Mouse (Mus musculus) MEL (cell line): Measurements from ENCODE around the gene Vps35l. TPM values are rescaled to one million over a fixed set of nuclear protein-coding genes. Genes with fewer than 3 reads are reported as not detected.

Experiments
- DNase-seq: peaks from one replicate; pipeline ENCODE4 v3.0.0; 2011; ENCODE audit warnings: low read depth, low spot score
- H3K27ac ChIP-seq: 2 replicates; pipeline ENCODE4 v1.5.1; 2012; ENCODE audit warnings: low read depth, mild to moderate bottlenecking, control low read depth, low read length, moderate library complexity; ENCODE audit not compliant: control insufficient read depth
- H3K27me3 ChIP-seq, 2 experiments: fragments of 150-350 bp in 1 of 2; sonication (generic) in 1 of 2; 2 replicates each; pipeline ENCODE4 v1.6.1; 2012; ENCODE audit warnings: low read length in 2 of 2, mild to moderate bottlenecking in 2 of 2, improper control_type of control experiment in 1 of 2, moderate library complexity in 1 of 2; ENCODE audit not compliant: insufficient read depth in 2 of 2, control insufficient read depth in 1 of 2
- H3K36me3 ChIP-seq, 2 experiments: 2 replicates each; pipeline ENCODE4 v1.6.1; 2012 to 2014; ENCODE audit warnings: low read length in 2 of 2, improper control_type of control experiment in 1 of 2, inconsistent platforms in 1 of 2, mild to moderate bottlenecking in 1 of 2; ENCODE audit not compliant: insufficient read depth in 2 of 2, control insufficient read depth in 1 of 2
- H3K4me1 ChIP-seq, 2 experiments: fragments of 150-350 bp in 1 of 2; sonication (generic) in 1 of 2; 2 replicates each; pipeline ENCODE4 v1.6.1; 2012; ENCODE audit warnings: low read length in 2 of 2, improper control_type of control experiment in 1 of 2, mild to moderate bottlenecking in 1 of 2; ENCODE audit not compliant: insufficient read depth in 2 of 2, control insufficient read depth in 1 of 2
- H3K4me3 ChIP-seq, 2 experiments: fragments of 150-350 bp in 1 of 2; sonication (generic) in 1 of 2; 2 replicates each; pipeline ENCODE4 v1.5.1; 2012; ENCODE audit warnings: low read depth in 2 of 2, low read length in 2 of 2, mild to moderate bottlenecking in 2 of 2, moderate library complexity in 2 of 2, control low read depth in 1 of 2, improper control_type of control experiment in 1 of 2; ENCODE audit not compliant: control insufficient read depth in 1 of 2, insufficient read depth in 1 of 2
- H3K79me2 ChIP-seq: 2 replicates; pipeline ENCODE4 v1.6.1; 2012; ENCODE audit warnings: mild to moderate bottlenecking, low read length, moderate library complexity; ENCODE audit not compliant: control insufficient read depth, poor library complexity, insufficient read depth
- H3K9ac ChIP-seq: 2 replicates; pipeline ENCODE4 v1.6.1; 2012; ENCODE audit warnings: low read depth, mild to moderate bottlenecking, control low read depth, low read length, moderate library complexity; ENCODE audit not compliant: control insufficient read depth, poor library complexity, severe bottlenecking
- H3K9me3 ChIP-seq: fragments of 150-350 bp; sonication (generic); replicated peaks from 2 replicates; pipeline ENCODE4 v1.6.1; 2012; ENCODE audit warnings: mild to moderate bottlenecking, low read length, improper control_type of control experiment, moderate library complexity; ENCODE audit not compliant: insufficient read depth
- BHLHE40 ChIP-seq: IDR thresholded peaks from 2 replicates; pipeline ENCODE4 v1.6.1; 2012; ENCODE audit warnings: low read depth, mild to moderate bottlenecking, inconsistent platforms, low read length, improper control_type of control experiment, borderline replicate concordance
- CTCF ChIP-seq, 3 experiments: IDR thresholded peaks in 2 of 3; conservative IDR thresholded peaks in 1 of 3; 2 replicates each; pipeline ENCODE4 v1.5.1; 2011 to 2012; ENCODE audit warnings: low read length in 3 of 3, low read depth in 2 of 3, mild to moderate bottlenecking in 2 of 3, improper control_type of control experiment in 1 of 3, inconsistent platforms in 1 of 3, mixed read lengths in 1 of 3, moderate library complexity in 1 of 3; ENCODE audit not compliant: control insufficient read depth in 1 of 3, insufficient read depth in 1 of 3, poor library complexity in 1 of 3, severe bottlenecking in 1 of 3
- GATA1 ChIP-seq: IDR thresholded peaks from 2 replicates; pipeline ENCODE4 v1.6.1; 2011; ENCODE audit warnings: low read depth, low read length, improper control_type of control experiment
- HCFC1 ChIP-seq: IDR thresholded peaks from 2 replicates; pipeline ENCODE4 v1.6.1; 2012; ENCODE audit warnings: low read depth, mild to moderate bottlenecking, inconsistent platforms, low read length, improper control_type of control experiment, moderate library complexity
- JUND ChIP-seq: IDR thresholded peaks from 2 replicates; pipeline ENCODE4 v1.6.1; 2011; ENCODE audit warnings: low read depth, mild to moderate bottlenecking, improper control_type of control experiment, low read length
- KAT2A ChIP-seq: conservative IDR thresholded peaks from 2 replicates; pipeline ENCODE4 v1.6.1; 2012; ENCODE audit warnings: low read depth, low read length, improper control_type of control experiment, inconsistent platforms
- MAX ChIP-seq: IDR thresholded peaks from 2 replicates; pipeline ENCODE4 v1.6.1; 2011; ENCODE audit warnings: low read length, improper control_type of control experiment
- MEF2A ChIP-seq: IDR thresholded peaks from 2 replicates; pipeline ENCODE4 v1.6.1; 2014; ENCODE audit warnings: low read depth, mild to moderate bottlenecking, inconsistent platforms, low read length, improper control_type of control experiment; ENCODE audit not compliant: poor library complexity, insufficient replicate concordance, severe bottlenecking; ENCODE audit errors: extremely low read depth
- MYB ChIP-seq: IDR thresholded peaks from 2 replicates; pipeline ENCODE4 v1.6.1; 2011; ENCODE audit warnings: mild to moderate bottlenecking, low read depth, low read length, improper control_type of control experiment
- NRF1 ChIP-seq: IDR thresholded peaks from 2 replicates; pipeline ENCODE4 v1.6.1; 2014; ENCODE audit warnings: low read depth, mild to moderate bottlenecking, inconsistent platforms, low read length, improper control_type of control experiment, moderate library complexity; ENCODE audit not compliant: poor library complexity, insufficient read depth, severe bottlenecking
- POLR2A ChIP-seq, 2 experiments: IDR thresholded peaks; 2 replicates each; pipeline ENCODE4 v1.6.1; 2011 to 2012; ENCODE audit warnings: low read length in 2 of 2, mild to moderate bottlenecking in 2 of 2, control low read depth in 1 of 2, improper control_type of control experiment in 1 of 2, low read depth in 1 of 2, moderate library complexity in 1 of 2; ENCODE audit not compliant: control insufficient read depth in 1 of 2, insufficient read depth in 1 of 2, poor library complexity in 1 of 2
- POLR2AphosphoS2 ChIP-seq: IDR thresholded peaks from 2 replicates; pipeline ENCODE4 v1.6.1; 2011; ENCODE audit warnings: low read length, improper control_type of control experiment
- POLR2AphosphoS5 ChIP-seq: IDR thresholded peaks from 2 replicates; pipeline ENCODE4 v1.6.1; 2012; ENCODE audit warnings: low read depth, borderline replicate concordance, mild to moderate bottlenecking, inconsistent platforms, low read length, moderate library complexity, mixed read lengths
- RCOR1 ChIP-seq: IDR thresholded peaks from 2 replicates; pipeline ENCODE4 v1.6.1; 2012; ENCODE audit warnings: low read depth, mild to moderate bottlenecking, inconsistent platforms, low read length, improper control_type of control experiment
- TAL1 ChIP-seq: IDR thresholded peaks from 2 replicates; pipeline ENCODE4 v1.6.1; 2012; ENCODE audit warnings: mild to moderate bottlenecking, inconsistent platforms, low read length, moderate library complexity, mixed read lengths
- TCF12 ChIP-seq: IDR thresholded peaks from 2 replicates; pipeline ENCODE4 v1.6.1; 2014; ENCODE audit warnings: low read depth, mild to moderate bottlenecking, inconsistent platforms, low read length, improper control_type of control experiment, moderate library complexity
- UBTF ChIP-seq: IDR thresholded peaks from 2 replicates; pipeline ENCODE4 v1.6.1; 2012; ENCODE audit warnings: low read depth, mild to moderate bottlenecking, inconsistent platforms, low read length, improper control_type of control experiment, moderate library complexity, borderline replicate concordance; ENCODE audit not compliant: insufficient read depth
- USF1 ChIP-seq: IDR thresholded peaks from 2 replicates; pipeline ENCODE4 v1.6.1; 2014; ENCODE audit warnings: low read depth, mild to moderate bottlenecking, inconsistent platforms, low read length, improper control_type of control experiment, moderate library complexity
- USF2 ChIP-seq, 2 experiments: IDR thresholded peaks; 2 replicates each; pipeline ENCODE4 v1.6.1; 2011 to 2012; ENCODE audit warnings: improper control_type of control experiment in 2 of 2, low read length in 2 of 2, borderline replicate concordance in 1 of 2, inconsistent platforms in 1 of 2, low read depth in 1 of 2, mild to moderate bottlenecking in 1 of 2; ENCODE audit not compliant: insufficient read depth in 1 of 2
- ZC3H11A ChIP-seq: IDR thresholded peaks from 2 replicates; pipeline ENCODE4 v1.6.1; 2012; ENCODE audit warnings: low read depth, mild to moderate bottlenecking, inconsistent platforms, low read length, improper control_type of control experiment
- ZKSCAN1 ChIP-seq: IDR thresholded peaks from 2 replicates; pipeline ENCODE4 v1.6.1; 2012; ENCODE audit warnings: low read depth, mild to moderate bottlenecking, inconsistent platforms, low read length, improper control_type of control experiment, moderate library complexity
- polyA plus RNA-seq, 2 experiments: library from polyadenylated mRNA; stranded (reverse) in 1 of 2; unstranded in 1 of 2; fragments of >175 nt in 1 of 2; fragments of >200 nt in 1 of 2; gene quantifications; 2 replicates each; pipeline versions ENCODE4 v1.2.1 to v1.2.4; 2012; ENCODE audit warnings: low replicate concordance in 2 of 2, low read depth in 1 of 2; ENCODE audit not compliant: insufficient read length in 2 of 2, insufficient read depth in 1 of 2, missing spikeins in 1 of 2
- total RNA-seq: library from RNA; depleted of rRNA; stranded (reverse); fragments of 300-350 nt; gene quantifications from 2 replicates; pipeline ENCODE4 v1.2.3, GENCODE M21; 2012

Vps35l gene
- total and polyA plus RNA-seq, 3 experiments: 37.6 to 87.4 TPM; not detected in 1

- no peaks in the 10 kb centered on the region for H3K9me3 ChIP-seq
Measured at GRCm38 (mm10) chr7:118691287-118691686, 48.7 kb upstream of the Vps35l start.

GRCm38 (mm10) chr7:118696146-118696545 is 43.9 kb upstream of the Vps35l start:
- no peak for DNase-seq
- H3K27me3 ChIP-seq: no peaks in the 10 kb centered on the region
- H3K79me2 ChIP-seq: 0 out of 2 replicates have a peak, but pooled peaks cover 2% of the 10 kb centered on the region
- H3K9me3 ChIP-seq: no peaks in the 10 kb centered on the region
- no peak overlapping the region for H3K9ac ChIP-seq
- peaks cover 0 to 2% of the 10 kb centered on the region in 2 experiments; a peak in 1 of 4 replicates for H3K36me3 ChIP-seq
- TF ChIP-seq USF2 (IDR thresholded peaks at IDR 0.05; ENCODE audit: borderline replicate concordance in 1 of 2, insufficient read depth in 1 of 2, low read depth in 1 of 2, low read length in 2 of 2) (no peak), GATA1 (no peak)
- H3K4me3 ChIP-seq: no peak overlapping the region
- no peaks in the 10 kb centered on the region for H3K4me1 ChIP-seq
- H3K27ac ChIP-seq: no peak overlapping the region

More at GRCm38 (mm10) chr7:118691287-118691686, 48.7 kb upstream of the Vps35l start:
- H3K27ac ChIP-seq: no peak overlapping the region
- H3K9ac ChIP-seq: no peak overlapping the region
- H3K79me2 ChIP-seq: no peaks in the 10 kb centered on the region
- no peak for DNase-seq
- H3K27me3 ChIP-seq: no peaks in the 10 kb centered on the region
- no peak for TF ChIP-seq CTCF (IDR thresholded peaks at IDR 0.05 in 2 of 3, conservative IDR thresholded peaks at IDR 0.05 in 1 of 3; ENCODE audit: control insufficient read depth in 1 of 3, insufficient read depth in 1 of 3, low read depth in 2 of 3, low read length in 3 of 3, poor library complexity in 1 of 3, severe bottlenecking in 1 of 3)
- peaks cover 0 to 2% of the 10 kb centered on the region in 2 experiments; a peak in 2 of 4 replicates for H3K36me3 ChIP-seq
- no peak overlapping the region for H3K4me3 ChIP-seq
- H3K4me1 ChIP-seq: no peaks in the 10 kb centered on the region

- TF ChIP-seq ZKSCAN1 (no peak), POLR2AphosphoS5 (no peak), NRF1 (no peak), BHLHE40 (no peak), ZC3H11A (no peak), USF2 (IDR thresholded peaks at IDR 0.05; ENCODE audit: borderline replicate concordance in 1 of 2, insufficient read depth in 1 of 2, low read depth in 1 of 2, low read length in 2 of 2) (no peak), GATA1 (no peak), HCFC1 (no peak), POLR2AphosphoS2 (no peak), TCF12 (no peak), UBTF (no peak), POLR2A (IDR thresholded peaks at IDR 0.05; ENCODE audit: control insufficient read depth in 1 of 2, insufficient read depth in 1 of 2, low read depth in 1 of 2, low read length in 2 of 2, poor library complexity in 1 of 2) (no peak), MEF2A (no peak), TAL1 (no peak), JUND (no peak), MYB (no peak), MAX (no peak), RCOR1 (no peak), KAT2A (no peak), USF1 (no peak)
- TF ChIP-seq, all 39 proteins: peak for 0
- H3K4me3 ChIP-seq: no peak overlapping the region
- H3K27me3 ChIP-seq: no peaks in the 10 kb centered on the region
- 0 out of 2 replicates have a peak, but pooled peaks cover 2% of the 10 kb centered on the region for H3K79me2 ChIP-seq
- no peak overlapping the region for H3K9ac ChIP-seq
- no peaks in the 10 kb centered on the region for H3K4me1 ChIP-seq
- H3K9me3 ChIP-seq: no peaks in the 10 kb centered on the region
- H3K27ac ChIP-seq: no peak overlapping the region
- no peak for DNase-seq
- peaks cover 0 to 2% of the 10 kb centered on the region in 2 experiments; a peak in 1 of 4 replicates for H3K36me3 ChIP-seq
Measured at GRCm38 (mm10) chr7:118697168-118697567, 42.9 kb upstream of the Vps35l start.
